In genomic region chr8:104383296-104383695, GRCm38 (mm10) we compare ENCODE assay signal across 14 mouse cellular contexts. TPM values are rescaled to one million over a fixed set of nuclear protein-coding genes. Genes with fewer than 3 reads are reported as not detected.
DNase-seq lines count a peak whose midpoint lies in the region; ATAC-seq and TF ChIP-seq lines count a peak whose summit lies in the region.
"Had no signal": no experiment of that assay in that cellular context is flagged by ENCODE, and none has a peak within 500 bp of the region (broad histone marks: within the 10 kb centered on the region; RNA-seq: fewer than 3 reads in every experiment).

No protein-coding gene starts in this region.

- H3K9me3 ChIP-seq in heart, postnatal 0 days (replicated peaks; ENCODE audit: control insufficient read depth, low read length): no peaks in the 10 kb centered on the region
- no peaks in the 10 kb centered on the region for H3K9me3 ChIP-seq in lung, postnatal 0 days (ENCODE audit: low read length)
- no peaks in the 10 kb centered on the region for H3K9me3 ChIP-seq in intestine, postnatal 0 days (ENCODE audit: control insufficient read depth)
- H3K9me3 ChIP-seq in stomach, embryonic 16.5 days (replicated peaks; ENCODE audit: control insufficient read depth, low read length): no peaks in the 10 kb centered on the region
- H3K9me3 ChIP-seq: embryonic facial prominence, embryonic 15.5 days; forebrain, embryonic 12.5 days; heart, embryonic 10.5 days had no signal

- no peak overlapping the region for H3K4me3 ChIP-seq in heart, postnatal 0 days (ENCODE audit: low read depth, low read length)
- no peak overlapping the region for H3K4me3 ChIP-seq in lung, postnatal 0 days (ENCODE audit: low read depth, low read length)
- no peak overlapping the region for H3K4me3 ChIP-seq in intestine, postnatal 0 days (ENCODE audit: low read depth, low read length)
- no peak overlapping the region for H3K4me3 ChIP-seq in stomach, embryonic 16.5 days (replicated peaks; ENCODE audit: low read length)
- H3K4me3 ChIP-seq: embryonic facial prominence, embryonic 15.5 days; forebrain, embryonic 12.5 days; heart, embryonic 10.5 days had no signal

- no peak overlapping the region; the same call in 1 of the 2 replicates for H3K4me2 ChIP-seq in heart, postnatal 0 days (ENCODE audit: low read depth, low read length)
- H3K4me2 ChIP-seq in lung, postnatal 0 days (replicated peaks; ENCODE audit: low read depth, low read length): no peak overlapping the region
- peak overlapping the region; percentile 46 for H3K4me2 ChIP-seq in intestine, postnatal 0 days (replicated peaks; ENCODE audit: low read depth)
- peak overlapping the region; percentile 17; the same call in 1 of the 2 replicates for H3K4me2 ChIP-seq in stomach, embryonic 16.5 days (ENCODE audit: low read depth, low read length)
- H3K4me2 ChIP-seq: embryonic facial prominence, embryonic 15.5 days; forebrain, embryonic 12.5 days; lung, embryonic 14.5 days had no signal

- H3K4me1 ChIP-seq in heart, postnatal 0 days (ENCODE audit: control insufficient read depth, insufficient read depth): peaks cover 35% of the 10 kb centered on the region
- H3K4me1 ChIP-seq in lung, postnatal 0 days (ENCODE audit: insufficient read depth, low read depth, low read length): peaks cover 8% of the 10 kb centered on the region
- H3K4me1 ChIP-seq in intestine, postnatal 0 days (replicated peaks; ENCODE audit: control insufficient read depth, insufficient read depth, low read length): peaks cover 18% of the 10 kb centered on the region
- peaks cover 69% of the 10 kb centered on the region for H3K4me1 ChIP-seq in stomach, embryonic 16.5 days (ENCODE audit: control insufficient read depth, insufficient read depth, low read length)

- TF ChIP-seq EP300 in heart, postnatal 0 days (IDR thresholded peaks at IDR 0.05; ENCODE audit: low read depth): no peak
- TF ChIP-seq EP300 in lung, postnatal 0 days (IDR thresholded peaks at IDR 0.05): no peak

- 42% methylated on average over 2 of the region's 2 CpGs for WGBS in heart, postnatal 0 days
- 51% methylated on average over 2 of the region's 2 CpGs for WGBS in lung, postnatal 0 days
- 50% methylated on average over 2 of the region's 2 CpGs for WGBS in intestine, postnatal 0 days
- WGBS in stomach, embryonic 16.5 days: 51% methylated on average over 2 of the region's 2 CpGs

- no peaks in the 10 kb centered on the region for H3K36me3 ChIP-seq in heart, postnatal 0 days (replicated peaks; ENCODE audit: control insufficient read depth, insufficient read depth, low read length)
- H3K36me3 ChIP-seq in lung, postnatal 0 days (ENCODE audit: insufficient read depth, low read length): no peaks in the 10 kb centered on the region
- H3K36me3 ChIP-seq in intestine, postnatal 0 days (ENCODE audit: control insufficient read depth, insufficient read depth): no peaks in the 10 kb centered on the region
- H3K36me3 ChIP-seq in stomach, embryonic 16.5 days (ENCODE audit: control insufficient read depth, insufficient read depth, low read length): no peaks in the 10 kb centered on the region
- H3K36me3 ChIP-seq: embryonic facial prominence, embryonic 15.5 days; forebrain, embryonic 12.5 days; heart, embryonic 10.5 days had no signal

- no peak for TF ChIP-seq CTCF in heart, postnatal 0 days (IDR thresholded peaks at IDR 0.05; ENCODE audit: low read depth)
- TF ChIP-seq CTCF in lung, postnatal 0 days (IDR thresholded peaks at IDR 0.05): no peak
- TF ChIP-seq CTCF in intestine, postnatal 0 days (IDR thresholded peaks at IDR 0.05; ENCODE audit: low read depth): no peak

- H3K27ac ChIP-seq in heart, postnatal 0 days (ENCODE audit: low read depth): peak overlapping the region; percentile 44
- 0 out of 2 replicates have a peak overlapping the region, but pooled peaks have one; percentile 20 for H3K27ac ChIP-seq in lung, postnatal 0 days (ENCODE audit: low read length)
- H3K27ac ChIP-seq in intestine, postnatal 0 days (ENCODE audit: low read depth, low read length): peak overlapping the region; percentile 80
- H3K27ac ChIP-seq in stomach, embryonic 16.5 days (ENCODE audit: low read length): peak overlapping the region; percentile 79
- H3K27ac ChIP-seq: embryonic facial prominence, embryonic 15.5 days; forebrain, embryonic 12.5 days; heart, embryonic 10.5 days had no signal

- no peaks in the 10 kb centered on the region for H3K27me3 ChIP-seq in heart, postnatal 0 days (ENCODE audit: control insufficient read depth, insufficient read depth, low read length)
- no peaks in the 10 kb centered on the region for H3K27me3 ChIP-seq in lung, postnatal 0 days (replicated peaks; ENCODE audit: insufficient read depth, low read length)
- H3K27me3 ChIP-seq in intestine, postnatal 0 days (replicated peaks; ENCODE audit: control insufficient read depth, insufficient read depth, low read length): no peaks in the 10 kb centered on the region
- H3K27me3 ChIP-seq in stomach, embryonic 16.5 days (ENCODE audit: control insufficient read depth, insufficient read depth, low read length): no peaks in the 10 kb centered on the region
- H3K27me3 ChIP-seq: CH12.LX; embryonic facial prominence, embryonic 15.5 days; forebrain, embryonic 12.5 days had no signal

- ATAC-seq in heart, postnatal 0 days (ENCODE audit: insufficient read depth, low read depth): 0 out of 2 replicates have a peak, but pooled peaks have one; percentile 21
- ATAC-seq in lung, postnatal 0 days: no peak
- no peak for ATAC-seq in intestine, postnatal 0 days
- ATAC-seq in stomach, embryonic 16.5 days (ENCODE audit: insufficient read depth, low FRiP score): no peak
- ATAC-seq: inflammation-experienced regulatory T-cells, adult 6 months had no signal

- no peak for DNase-seq in heart, postnatal 0 days (ENCODE audit: low spot score)
- DNase-seq in heart, postnatal 4 days: no peak
- no peak for DNase-seq in lung, postnatal 0 days (ENCODE audit: low spot score)
- DNase-seq in lung, postnatal 4 days: no peak
- DNase-seq in thymus, postnatal 25 days: no peak
- DNase-seq: lung, embryonic 14.5 days; thymus, postnatal 14 days had no signal

- no peak overlapping the region; the same call in 1 of the 2 replicates for H3K9ac ChIP-seq in heart, postnatal 0 days (replicated peaks; ENCODE audit: low read depth, low read length)
- no peak overlapping the region for H3K9ac ChIP-seq in lung, postnatal 0 days (replicated peaks; ENCODE audit: low read depth)
- H3K9ac ChIP-seq in intestine, postnatal 0 days (ENCODE audit: low read depth, low read length): peak overlapping the region; percentile 22; the same call in 1 of the 2 replicates
- no peak overlapping the region for H3K9ac ChIP-seq in stomach, embryonic 16.5 days (ENCODE audit: low read length)
- H3K9ac ChIP-seq: embryonic facial prominence, embryonic 15.5 days; forebrain, embryonic 12.5 days; lung, embryonic 14.5 days had no signal

RNA-seq across cellular contexts. Expression of gene Cmtm4, which starts 12.3 kb away (rescaled TPM):
- 10.2 and 13.4 TPM in 2 replicates for total RNA-seq in heart, postnatal 0 days (2014; rRNA removed; ENCODE audit: low replicate concordance)
- 1.2 TPM in 2 replicates for polyA plus RNA-seq in heart, postnatal 0 days (2015; fragmentation: Nextera tagmentation; extraction: Ambion mirVana)
- 10 to 100 TPM; 17.1 to 17.2 TPM for total RNA-seq in heart, postnatal 4 days (2021)
- polyA plus RNA-seq in lung, postnatal 0 days (2015; fragmentation: Nextera tagmentation; extraction: Ambion mirVana): 3.5 TPM in 2 replicates
- 5.9 and 6.7 TPM in 2 replicates for polyA plus RNA-seq in intestine, postnatal 0 days (2015; fragmentation: Nextera tagmentation; extraction: Ambion mirVana)
- 4.3 and 4.7 TPM in 2 replicates for polyA plus RNA-seq in stomach, embryonic 16.5 days (2015; fragmentation: Nextera tagmentation; extraction: Ambion mirVana)

RNA-seq across cellular contexts. Expression of gene Cmtm3, which starts 44.1 kb away (rescaled TPM):
- 22.3 and 29.0 TPM in 2 replicates for total RNA-seq in heart, postnatal 0 days (2014; rRNA removed; ENCODE audit: low replicate concordance)
- polyA plus RNA-seq in heart, postnatal 0 days (2015; fragmentation: Nextera tagmentation; extraction: Ambion mirVana): 64.6 and 65.2 TPM in 2 replicates
- 10 to 100 TPM; 50.6 to 50.7 TPM for total RNA-seq in heart, postnatal 4 days (2021)
- polyA plus RNA-seq in lung, postnatal 0 days (2015; fragmentation: Nextera tagmentation; extraction: Ambion mirVana): 98.3 and 117 TPM in 2 replicates
- polyA plus RNA-seq in intestine, postnatal 0 days (2015; fragmentation: Nextera tagmentation; extraction: Ambion mirVana): 40.3 and 40.5 TPM in 2 replicates
- 120 and 129 TPM in 2 replicates for polyA plus RNA-seq in stomach, embryonic 16.5 days (2015; fragmentation: Nextera tagmentation; extraction: Ambion mirVana)

RNA-seq across cellular contexts. Expression of gene Dync1li2, which starts 59.6 kb away (rescaled TPM):
- 11.0 and 20.2 TPM in 2 replicates for total RNA-seq in heart, postnatal 0 days (2014; rRNA removed; ENCODE audit: low replicate concordance)
- 36.5 and 38.8 TPM in 2 replicates for polyA plus RNA-seq in heart, postnatal 0 days (2015; fragmentation: Nextera tagmentation; extraction: Ambion mirVana)
- 100 to 1,000 TPM in 1 of 2 experiments, 10 to 100 TPM in 1; 92.6 to 107 TPM for total RNA-seq in heart, postnatal 4 days (2021)
- 39.4 and 44.9 TPM in 2 replicates for polyA plus RNA-seq in lung, postnatal 0 days (2015; fragmentation: Nextera tagmentation; extraction: Ambion mirVana)
- 19.0 and 20.4 TPM in 2 replicates for polyA plus RNA-seq in intestine, postnatal 0 days (2015; fragmentation: Nextera tagmentation; extraction: Ambion mirVana)
- polyA plus RNA-seq in stomach, embryonic 16.5 days (2015; fragmentation: Nextera tagmentation; extraction: Ambion mirVana): 63.5 and 67.6 TPM in 2 replicates

Comparison
In these comparisons a context has a peak if more than half of its experiments do, and no peak if none do; other contexts are left out.
1. H3K27ac ChIP-seq: peak in every context shown above with its lines; median percentile 80 in intestine, postnatal 0 days; 79 in stomach, embryonic 16.5 days; 44 in heart, postnatal 0 days; 20 in lung, postnatal 0 days.
2. H3K4me2 ChIP-seq: peak in intestine, postnatal 0 days (single experiment) and stomach, embryonic 16.5 days (single experiment); none in heart, postnatal 0 days (single experiment) and lung, postnatal 0 days (single experiment).